Mouse (Mus musculus): Measurements from ENCODE around the gene Brsk2.

DNA sequence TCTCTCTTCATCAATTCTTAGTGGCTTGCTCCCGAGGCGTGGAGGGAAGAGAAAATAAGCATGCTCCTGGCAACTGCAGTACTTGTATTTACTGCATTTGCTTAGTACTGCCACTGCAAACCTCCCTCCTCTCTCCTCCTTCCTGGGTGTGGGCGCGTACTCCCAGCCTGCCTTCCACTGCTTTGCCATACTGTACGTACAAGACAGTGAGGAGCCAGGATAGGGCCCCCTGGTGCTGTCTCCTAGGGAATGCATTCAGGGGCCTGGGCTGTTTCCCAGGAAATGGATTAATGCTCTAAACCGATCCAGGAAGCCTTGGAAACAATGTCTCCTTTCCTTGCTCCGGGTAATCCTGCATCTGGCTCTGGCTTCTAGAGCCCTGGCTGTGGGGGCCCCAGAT lies 3.6 kb upstream of the Brsk2 start:
- no peak for TF ChIP-seq POLR2A (IDR thresholded peaks at IDR 0.05; ENCODE audit: borderline replicate concordance, extremely low read depth, low read depth, low read length)
- TF ChIP-seq CTCF (IDR thresholded peaks at IDR 0.05; ENCODE audit: insufficient read depth, low read length): no peak

Data from lung, adult 2 months (tissue).